Mouse (Mus musculus) neural tube, embryonic 11.5 days (tissue): Measurements from ENCODE around the gene Ung. TPM values are rescaled to one million over a fixed set of nuclear protein-coding genes. Genes with fewer than 3 reads are reported as not detected.

Experiments used
- ATAC-seq: fragments of 200-750 bp; cut with Nextera tagmentation; 2 replicates; pipeline ENCODE4 v1.8.0; 2017; ENCODE audit warnings: moderate number of reproducible peaks, mild to moderate bottlenecking, moderate TSS enrichment, moderate library complexity; ENCODE audit not compliant: insufficient read depth, low FRiP score, low TSS enrichment
- DNase-seq: peaks from one replicate; pipeline ENCODE4 v3.0.0-alpha.2; 2015; ENCODE audit warnings: low spot score
- H3K27ac ChIP-seq: fragments of 300-500 bp; sonication (generic); 2 replicates; pipeline ENCODE4 v1.5.1; 2014; ENCODE audit warnings: low read depth, mild to moderate bottlenecking, low read length
- H3K27me3 ChIP-seq: fragments of 300-500 bp; sonication (generic); 2 replicates; pipeline ENCODE4 v1.6.1; 2014; ENCODE audit warnings: mild to moderate bottlenecking, low read length, mixed read lengths; ENCODE audit not compliant: control insufficient read depth, insufficient read depth
- H3K36me3 ChIP-seq: fragments of 300-500 bp; sonication (generic); 2 replicates; pipeline ENCODE4 v1.6.1; 2014; ENCODE audit warnings: mild to moderate bottlenecking, low read length, moderate library complexity, mixed read lengths; ENCODE audit not compliant: control insufficient read depth, insufficient read depth
- H3K4me1 ChIP-seq: fragments of 300-500 bp; sonication (generic); 2 replicates; pipeline ENCODE4 v1.6.1; 2014; ENCODE audit warnings: low read length, mixed read lengths; ENCODE audit not compliant: control insufficient read depth, insufficient read depth
- H3K4me2 ChIP-seq: fragments of 300-500 bp; sonication (generic); 2 replicates; pipeline ENCODE4 v1.6.1; 2014; ENCODE audit warnings: low read depth, mild to moderate bottlenecking, moderate library complexity
- H3K4me3 ChIP-seq: fragments of 300-500 bp; sonication (generic); 2 replicates; pipeline ENCODE4 v1.5.1; 2014; ENCODE audit warnings: low read depth, low read length
- H3K9ac ChIP-seq: fragments of 300-500 bp; sonication (generic); 2 replicates; pipeline ENCODE4 v1.6.1; 2014; ENCODE audit warnings: mild to moderate bottlenecking, low read length
- H3K9me3 ChIP-seq: fragments of 300-500 bp; sonication (generic); 2 replicates; pipeline ENCODE4 v1.6.1; 2016; ENCODE audit warnings: low read length; ENCODE audit not compliant: control insufficient read depth
- WGBS: fragments of 180-500 bp; shearing (Covaris S2); extraction: QIAGEN DNeasy Blood & Tissue Kit; methylation state at CpG from one replicate; pipeline ENCODE4 v1.1.7; 2014; 5-methylcytosine and 5-hydroxymethylcytosine counted together
- polyA plus RNA-seq: library from polyadenylated mRNA; unstranded; fragments of >200 nt; fragmentation: Nextera tagmentation; extraction: Ambion mirVana; gene quantifications from 2 replicates; pipeline ENCODE4 v1.2.1, GENCODE M21; 2014

Gene Ung
- polyA plus RNA-seq, 1 experiment from 2014 or later: 28.0 TPM

DNA sequence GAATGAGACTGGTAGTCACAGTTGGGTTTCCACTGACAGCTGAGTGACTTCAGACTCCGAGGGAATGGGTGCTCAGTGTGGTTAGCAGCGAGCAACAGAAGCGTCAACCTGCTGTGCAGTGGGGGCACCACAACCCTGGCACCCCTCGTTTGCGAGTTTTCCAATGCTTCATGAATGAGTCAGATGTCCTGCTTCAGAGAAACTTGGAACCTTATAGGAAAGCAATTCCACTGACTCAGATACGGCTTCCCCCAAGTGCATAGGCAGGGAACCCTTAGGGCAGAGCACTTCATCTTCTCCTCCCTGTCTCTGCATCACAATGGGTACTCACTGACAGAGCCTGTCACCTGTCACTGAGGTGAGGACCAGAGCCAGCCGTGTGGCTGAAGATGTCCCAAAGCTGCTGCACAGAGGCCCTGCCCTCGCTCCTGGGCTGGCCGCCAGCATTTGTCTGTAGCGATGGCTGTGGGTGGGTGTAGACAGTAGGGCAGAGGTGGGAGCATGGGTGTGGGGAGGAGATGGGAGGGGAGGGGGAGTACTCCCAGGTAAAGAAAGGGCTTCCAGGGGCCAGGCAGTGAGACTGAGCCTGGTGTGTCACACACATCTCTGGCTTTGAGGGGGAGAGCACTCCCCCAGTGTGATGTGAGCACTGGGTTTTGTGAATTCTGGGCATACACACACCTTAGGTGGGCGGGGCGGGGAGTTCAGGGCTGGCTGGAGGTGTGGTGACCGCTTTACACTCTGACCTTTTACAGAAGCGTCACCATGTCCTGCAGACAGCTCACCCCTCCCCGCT is 7.5 kb downstream of the Ung start:
- H3K9me3 ChIP-seq: no peaks in the 10 kb centered on the region
- H3K27ac ChIP-seq: no peak overlapping the region
- DNase-seq (no peak), ATAC-seq (no peak)
- no peaks in the 10 kb centered on the region for H3K27me3 ChIP-seq
- peaks cover 2% of the 10 kb centered on the region; the same call in 1 of the 2 replicates for H3K4me1 ChIP-seq
- H3K9ac ChIP-seq: no peak overlapping the region
- H3K4me2 ChIP-seq: no peak overlapping the region
- 92% methylated on average over 15 of the region's 15 CpGs for WGBS
- H3K4me3 ChIP-seq: no peak overlapping the region
- H3K36me3 ChIP-seq: no peaks in the 10 kb centered on the region; the same call in 1 of the 2 replicates

DNA sequence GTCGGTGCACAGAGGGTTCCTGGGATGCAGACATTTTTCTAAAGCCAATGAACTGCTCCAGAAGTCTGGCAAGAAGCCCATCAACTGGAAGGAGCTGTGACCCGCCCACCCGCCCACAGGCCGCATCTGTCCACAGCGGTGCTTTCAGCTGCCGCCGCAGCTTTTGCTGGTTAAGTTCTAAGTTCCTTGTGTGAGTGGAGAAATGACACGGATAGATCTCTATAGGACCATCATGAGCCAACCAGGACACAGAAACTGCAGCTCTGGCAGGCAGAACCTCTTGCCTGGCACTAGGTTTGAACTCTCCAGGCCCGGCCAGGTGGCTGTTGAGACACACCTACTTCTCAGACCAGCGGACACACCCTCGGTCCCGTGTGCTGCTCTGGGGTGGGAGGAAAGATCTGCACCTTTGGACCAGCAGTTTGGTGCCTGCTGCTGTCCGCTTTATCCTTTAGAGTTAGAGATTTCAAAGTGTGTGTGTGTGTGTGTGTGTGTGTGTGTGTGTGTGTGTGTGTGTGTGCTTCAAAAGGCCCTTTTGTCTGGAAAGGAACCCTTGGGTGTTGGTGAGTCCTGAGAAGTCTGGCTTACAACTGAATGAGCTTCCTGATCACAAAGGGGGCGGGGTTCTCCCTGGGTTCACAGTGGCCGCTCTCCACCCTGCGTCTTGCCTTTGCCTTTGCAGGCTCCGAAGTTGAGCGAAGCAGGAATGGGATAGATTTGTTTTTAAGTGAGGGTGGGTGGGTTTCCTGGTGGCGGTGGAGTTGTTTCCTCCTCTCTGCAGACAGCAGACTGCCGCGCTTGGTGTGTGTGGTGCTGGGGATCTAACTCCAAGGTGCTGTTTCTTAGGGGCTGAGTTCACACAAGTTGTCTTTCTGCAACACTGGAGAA is 8.3 kb downstream of the Ung start:
- Histone ChIP-seq H3K4me2 (no peak overlapping the region), H3K27ac (no peak overlapping the region), H3K4me1 (0 out of 2 replicates have a peak, but pooled peaks cover 2% of the 10 kb centered on the region), H3K9me3 (no peaks in the 10 kb centered on the region), H3K36me3 (no peaks in the 10 kb centered on the region; the same call in 1 of the 2 replicates), H3K9ac (no peak overlapping the region), H3K4me3 (no peak overlapping the region), H3K27me3 (no peaks in the 10 kb centered on the region)
- ATAC-seq (no peak), DNase-seq (no peak)
- 75% methylated on average over 21 of the region's 21 CpGs for WGBS

DNA sequence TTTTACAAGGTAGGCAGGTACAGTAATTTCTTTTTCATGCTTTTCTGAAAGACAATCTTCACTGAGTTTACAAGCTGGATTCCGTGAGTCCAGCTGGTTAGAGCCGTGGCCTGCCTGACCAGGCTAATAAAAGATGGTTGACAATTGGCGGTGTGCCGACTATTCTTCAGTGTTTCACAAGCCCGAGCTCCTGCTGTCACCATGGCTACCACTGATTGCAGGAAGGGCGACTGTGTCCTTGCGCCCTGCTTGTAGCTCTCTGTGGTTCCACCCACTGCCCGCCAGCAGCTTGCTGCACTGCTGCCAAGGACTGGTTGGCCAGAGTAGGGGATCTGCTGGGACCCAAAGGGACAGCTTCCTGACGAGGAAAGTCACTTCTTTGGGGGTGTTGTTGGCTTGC is 9.0 kb downstream of the Ung start:
- H3K4me1 ChIP-seq: 0 out of 2 replicates have a peak, but pooled peaks cover 2% of the 10 kb centered on the region
- H3K4me3 ChIP-seq: no peak overlapping the region
- H3K36me3 ChIP-seq: no peaks in the 10 kb centered on the region; the same call in 1 of the 2 replicates
- H3K4me2 ChIP-seq: no peak overlapping the region
- H3K27ac ChIP-seq: no peak overlapping the region
- no peaks in the 10 kb centered on the region for H3K27me3 ChIP-seq
- DNase-seq (peak; percentile 65), ATAC-seq (peak; percentile 63; the same call in 1 of the 2 replicates)
- 31% methylated on average over 9 of the region's 9 CpGs for WGBS
- H3K9ac ChIP-seq: no peak overlapping the region
- no peaks in the 10 kb centered on the region for H3K9me3 ChIP-seq

DNA sequence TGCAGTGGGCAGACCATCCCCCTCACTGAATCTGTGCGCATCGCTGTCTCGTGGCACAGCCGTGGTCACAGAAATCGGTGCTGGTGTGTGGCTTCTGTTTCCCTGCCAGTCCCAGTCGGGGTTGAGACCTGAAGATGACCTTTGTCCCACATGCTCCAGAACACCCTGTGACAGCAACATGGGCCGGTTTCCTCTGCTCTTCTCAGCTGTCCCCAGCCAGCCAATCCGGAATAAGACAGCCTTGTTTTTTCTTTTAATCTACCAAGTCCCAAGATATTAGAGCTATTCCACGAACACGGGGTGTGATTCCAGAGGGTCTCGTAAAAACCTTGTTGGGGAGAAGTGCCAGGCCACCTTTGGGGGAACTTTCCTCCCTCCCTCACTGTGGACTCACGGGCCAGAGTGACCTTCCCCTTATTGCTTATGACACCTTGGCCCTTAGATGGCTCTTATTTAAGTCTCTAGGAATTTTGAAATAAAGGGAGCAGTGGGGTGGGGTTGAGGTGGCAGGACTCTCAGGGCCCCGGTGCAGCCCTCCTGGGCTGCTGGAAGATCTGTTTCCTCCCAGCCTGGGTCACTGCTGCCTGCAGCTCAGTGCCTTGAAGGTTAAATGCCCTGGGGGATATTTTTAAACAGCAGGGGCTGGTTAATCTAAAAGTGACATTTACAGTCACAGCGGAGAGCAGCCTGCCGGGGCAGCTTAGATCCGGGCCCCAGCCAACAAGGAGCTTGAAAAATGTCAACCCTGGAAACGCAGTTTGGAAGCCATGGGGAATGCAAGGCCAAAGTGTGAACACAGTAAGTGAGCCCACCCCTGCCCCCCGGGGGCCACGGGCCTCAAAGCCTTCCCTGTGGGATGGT is 16.1 kb downstream of the Ung start, which contains the start of gene Acacb:
Gene Acacb, plus strand, starts transcription at position 508 of the 861 bp plus-strand sequence.
- H3K4me1 ChIP-seq: no peaks in the 10 kb centered on the region
- H3K36me3 ChIP-seq: no peaks in the 10 kb centered on the region
- WGBS: 53% methylated on average over 19 of the region's 19 CpGs
- H3K27ac ChIP-seq: no peak within 1 kb of the TSS
- no peak within 1 kb of the TSS for H3K4me3 ChIP-seq
- H3K9ac ChIP-seq: no peak within 1 kb of the TSS
- ATAC-seq (no peak), DNase-seq (no peak)
- H3K27me3 ChIP-seq: no peaks in the 10 kb centered on the region
- no peak within 1 kb of the TSS for H3K4me2 ChIP-seq
- H3K9me3 ChIP-seq: no peaks in the 10 kb centered on the region

DNA sequence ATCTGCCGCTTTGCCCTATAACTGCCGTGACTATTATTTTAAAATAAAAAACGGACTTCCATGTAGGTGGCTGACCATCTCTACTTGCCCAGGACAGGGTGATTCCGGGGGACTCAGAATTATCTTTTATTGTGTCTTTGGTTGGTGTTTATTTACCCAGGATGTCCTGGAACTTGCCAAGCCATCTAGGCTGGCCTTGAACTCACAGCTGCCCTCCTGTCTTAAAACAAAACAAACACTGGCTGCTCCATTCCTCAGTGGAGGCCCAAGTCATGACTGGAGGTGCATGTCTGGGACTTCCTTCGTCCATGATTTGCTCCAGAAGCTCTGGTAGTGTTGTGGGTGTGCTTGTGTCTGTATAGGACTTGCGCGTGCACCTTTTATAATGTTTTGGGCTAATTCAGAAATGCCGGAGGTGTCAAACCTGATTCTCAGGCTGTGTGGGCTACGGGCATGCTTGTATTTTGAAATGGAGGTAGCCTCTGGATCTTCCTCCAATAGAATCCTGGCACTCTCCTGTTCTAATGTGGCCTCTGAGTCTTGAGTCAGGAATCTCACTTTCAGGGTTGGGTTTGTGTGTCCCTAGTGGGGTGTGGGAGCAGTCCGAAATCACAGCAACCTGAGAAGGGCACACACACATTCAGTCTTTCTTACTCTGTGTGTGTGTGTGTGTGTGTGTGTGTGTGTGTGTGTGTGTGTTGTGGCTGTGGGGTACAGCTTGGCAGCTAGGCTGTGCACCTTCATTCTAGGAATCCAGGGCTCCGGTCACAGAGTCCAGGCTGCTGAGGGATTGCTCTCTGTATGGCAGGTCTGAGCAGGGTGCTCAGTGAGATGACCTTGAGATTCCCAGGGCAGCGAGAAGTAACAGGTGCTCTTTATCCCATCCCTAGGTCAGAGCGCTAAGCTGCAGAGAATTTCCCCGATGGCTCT is 17.1 kb downstream of the Ung start:
- H3K4me3 ChIP-seq: no peak overlapping the region
- no peaks in the 10 kb centered on the region for H3K9me3 ChIP-seq
- ATAC-seq (no peak), DNase-seq (no peak)
- H3K27me3 ChIP-seq: no peaks in the 10 kb centered on the region
- H3K9ac ChIP-seq: no peak overlapping the region
- H3K27ac ChIP-seq: no peak overlapping the region
- 85% methylated on average over 14 of the region's 14 CpGs for WGBS
- no peaks in the 10 kb centered on the region for H3K36me3 ChIP-seq
- H3K4me2 ChIP-seq: no peak overlapping the region
- H3K4me1 ChIP-seq: no peaks in the 10 kb centered on the region

DNA sequence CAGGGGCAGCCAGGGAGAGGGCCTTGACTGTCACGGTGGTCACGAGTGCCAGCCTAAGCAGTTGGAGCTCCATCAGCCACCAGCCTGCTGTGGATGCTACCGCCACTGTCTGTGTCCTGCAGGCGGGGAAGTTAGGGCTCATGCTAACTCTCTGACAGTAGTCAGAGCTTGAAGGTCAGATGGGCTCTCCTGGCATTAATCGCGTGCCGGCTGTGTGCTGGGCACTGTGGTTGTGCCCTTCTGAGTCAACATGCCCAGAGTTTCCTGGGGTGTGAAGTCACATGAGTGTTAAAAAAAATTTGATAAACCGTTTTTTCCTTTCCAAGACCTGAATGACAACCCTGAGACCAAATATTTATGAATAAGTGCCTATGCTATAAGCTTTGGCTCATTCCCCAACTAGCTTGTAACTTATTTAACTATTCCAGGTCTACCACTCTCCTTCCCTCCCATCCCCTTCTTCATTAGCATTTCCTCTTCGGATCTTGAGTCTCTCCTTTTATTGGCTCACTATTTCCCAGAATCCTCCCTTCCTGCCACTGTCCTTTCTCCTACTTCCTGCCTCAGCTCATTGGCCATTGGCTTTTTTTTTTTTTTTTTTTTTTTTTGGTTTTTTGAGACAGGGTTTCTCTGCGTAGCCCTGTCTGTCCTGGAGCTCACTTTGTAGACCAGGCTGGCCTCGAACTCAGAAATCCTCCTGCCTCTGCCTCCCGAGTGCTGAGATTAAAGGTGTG is 22.3 kb downstream of the Ung start:
- H3K9ac ChIP-seq: no peak overlapping the region
- no peaks in the 10 kb centered on the region for H3K4me1 ChIP-seq
- no peak overlapping the region for H3K27ac ChIP-seq
- no peak overlapping the region for H3K4me3 ChIP-seq
- DNase-seq (no peak), ATAC-seq (no peak)
- H3K9me3 ChIP-seq: no peaks in the 10 kb centered on the region
- H3K27me3 ChIP-seq: no peaks in the 10 kb centered on the region
- 85% methylated on average over 12 of the region's 12 CpGs for WGBS
- H3K36me3 ChIP-seq: no peaks in the 10 kb centered on the region
- H3K4me2 ChIP-seq: no peak overlapping the region

DNA sequence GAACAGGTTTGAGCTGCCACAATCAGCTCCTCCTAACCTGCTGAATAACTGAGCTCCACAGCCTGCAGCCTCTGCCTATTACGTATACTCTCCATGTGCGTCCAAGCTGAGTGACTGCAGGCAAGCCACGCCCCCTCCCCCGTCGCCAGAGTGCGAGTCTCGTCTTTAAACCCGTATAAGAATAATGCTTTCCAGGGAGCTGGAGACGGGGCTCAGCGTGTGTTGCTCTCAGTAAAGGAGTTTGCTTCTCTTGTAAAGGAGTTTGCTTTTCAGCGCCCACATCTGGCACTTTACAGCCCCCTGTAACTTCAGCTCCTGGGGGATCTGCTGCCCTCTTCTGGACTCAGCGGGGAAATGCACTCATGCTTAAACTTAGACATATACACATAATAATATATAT is 23.3 kb downstream of the Ung start:
- no peak for ATAC-seq
- Histone ChIP-seq H3K4me2 (no peak overlapping the region), H3K27me3 (no peaks in the 10 kb centered on the region), H3K4me3 (no peak overlapping the region; the same call in 1 of the 2 replicates), H3K9ac (no peak overlapping the region), H3K9me3 (no peaks in the 10 kb centered on the region), H3K4me1 (no peaks in the 10 kb centered on the region), H3K27ac (no peak overlapping the region), H3K36me3 (no peaks in the 10 kb centered on the region)
- peak; percentile 57 for DNase-seq
- WGBS: 3% methylated on average over 12 of the region's 12 CpGs
